Mouse (Mus musculus) kidney, adult 2 months (tissue): ENCODE results near the gene Pip5k1b.

Experiments used
- CTCF ChIP-seq: fragments of 200-500 bp; conservative IDR thresholded peaks from 2 replicates; pipeline ENCODE4 v1.5.1; 2011; ENCODE audit warnings: low read depth, mild to moderate bottlenecking, control low read depth, low read length, moderate library complexity, mixed read lengths; ENCODE audit not compliant: insufficient read depth, insufficient read length
- POLR2A ChIP-seq: fragments of 200-500 bp; IDR thresholded peaks from one replicate; pipeline ENCODE4 v1.6.1; 2011; ENCODE audit warnings: low read depth, low read length, control low read depth

GRCm38 (mm10) chr19:24453379-24453778, 102.3 kb downstream of the Pip5k1b start:
- no peak for TF ChIP-seq CTCF
- no peak for TF ChIP-seq POLR2A
